Mouse (Mus musculus) spleen, embryonic (tissue): Measurements from ENCODE around the gene Sccpdh.

ENCODE experiments used
- CTCF ChIA-PET: fragments of 350-600 bp; sonication (Branson Sonifier 250); formaldehyde crosslinking; loops from one replicate; lab custom pipeline; 2022; lab: Charles Lee

Sccpdh gene

GRCm38 (mm10) chr1:179734500-179735474 lies 66.8 kb downstream of the Sccpdh start:
- CTCF ChIA-PET, result no interaction called here

GRCm38 (mm10) chr1:179736483-179736882 lies 68.5 kb downstream of the Sccpdh start:
- CTCF ChIA-PET, result no interaction called here
